Mouse (Mus musculus): ENCODE measurements at regions not wholly inside any gene's neighbourhood (a gene's known extent, or its start where the extent isn't known, plus 50 kb on each side); places are given as distances from the start of the nearest gene placed in this dataset.
A peak's percentile ranks its signal among the peaks of the same experiment; 100 is the strongest.

DNA sequence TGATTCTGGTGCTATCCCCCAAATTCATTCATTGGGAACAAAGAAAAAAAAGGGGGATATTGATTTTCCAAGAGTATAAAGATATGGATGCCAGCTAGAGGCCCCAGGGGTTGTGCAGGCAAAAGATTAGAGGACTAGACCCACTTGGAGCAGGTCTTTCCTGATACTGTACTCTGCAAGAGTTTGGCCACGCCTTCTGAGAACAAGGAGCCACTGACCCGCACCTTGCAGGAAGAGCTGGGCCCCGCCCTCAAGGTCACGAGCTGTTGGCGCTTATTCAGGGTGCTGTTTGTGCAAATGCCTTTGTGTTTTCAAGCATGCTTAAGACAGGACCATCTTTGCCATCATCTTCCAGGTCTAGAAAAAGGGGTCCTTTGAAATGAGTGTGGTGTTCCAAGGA, 54.5 kb upstream of the Slc7a1 start:
- no peaks in the 10 kb centered on the region for H3K4me1 ChIP-seq (replicated peaks)
- H3K4me2 ChIP-seq: no peak overlapping the region
- no peaks in the 10 kb centered on the region for H3K9me3 ChIP-seq (replicated peaks)
- H3K9ac ChIP-seq: no peak overlapping the region
- ATAC-seq (replicated peaks; ENCODE audit: insufficient number of reproducible peaks, insufficient read depth, low FRiP score, low read depth): no peak
- H3K27me3 ChIP-seq: peaks cover 4% of the 10 kb centered on the region; the same call in 1 of the 2 replicates
- H3K4me3 ChIP-seq: no peak overlapping the region
- H3K27ac ChIP-seq: no peak overlapping the region
- H3K36me3 ChIP-seq: no peaks in the 10 kb centered on the region
- WGBS: 69% methylated on average over 5 of the region's 5 CpGs

DNA sequence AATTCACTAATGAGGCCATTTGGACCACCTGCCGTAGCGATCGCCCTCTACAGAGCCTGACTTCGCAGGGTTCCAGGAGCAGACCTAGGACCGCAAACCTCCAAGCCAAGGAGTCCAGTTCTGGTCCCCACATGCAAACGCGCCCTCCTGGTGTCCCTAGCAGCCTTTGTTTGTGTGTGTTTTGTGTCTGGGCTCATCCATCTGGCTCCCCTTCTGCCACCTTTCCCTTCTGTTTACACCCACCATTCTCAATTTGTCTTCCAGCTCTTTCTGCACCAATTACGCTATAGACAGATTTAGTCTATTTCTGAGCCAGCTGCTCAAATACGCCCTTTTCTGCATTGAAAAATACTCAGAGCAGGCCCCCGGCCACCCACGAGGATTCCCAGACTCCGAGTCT, 54.1 kb upstream of the Slc7a1 start:
- H3K27ac ChIP-seq: no peak overlapping the region

DNA sequence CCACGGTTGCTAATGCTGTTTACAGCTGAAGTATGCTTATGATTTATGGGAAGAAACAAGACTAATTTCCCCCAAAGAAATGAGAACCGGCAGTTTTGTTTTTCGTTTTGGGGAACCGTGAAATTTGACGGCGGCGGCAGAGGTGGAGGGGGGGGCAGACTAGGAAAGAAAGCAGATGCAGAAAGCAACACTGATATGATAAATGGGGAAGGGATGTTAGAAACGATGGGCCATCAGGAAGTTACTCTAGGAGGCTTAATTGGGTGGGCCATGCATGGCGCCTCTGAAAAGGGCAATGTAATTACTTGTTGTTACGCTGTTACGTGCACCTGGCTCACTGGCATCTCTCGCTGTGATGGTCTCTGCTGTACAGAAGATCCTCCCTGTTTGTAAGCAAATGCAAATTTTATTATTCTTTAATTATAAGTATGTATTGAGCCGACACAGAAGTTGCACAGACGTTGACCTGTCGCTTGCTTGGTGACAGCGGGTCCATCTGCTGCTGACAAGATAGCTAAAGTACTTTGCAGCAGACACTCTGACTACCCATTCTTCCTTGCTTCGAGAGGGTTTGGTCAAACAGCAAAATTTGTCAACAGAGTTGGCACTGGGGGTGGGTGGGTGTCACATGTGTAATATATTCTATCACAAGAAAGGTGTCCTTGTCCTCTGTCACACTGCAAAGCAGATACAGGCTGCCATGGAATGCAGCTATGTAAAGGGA, 53.4 kb upstream of the Slc7a1 start:
- Histone ChIP-seq H3K36me3 (no peaks in the 10 kb centered on the region), H3K27me3 (peaks cover 4% of the 10 kb centered on the region; the same call in 1 of the 2 replicates), H3K4me3 (no peak overlapping the region), H3K27ac (no peak overlapping the region), H3K4me2 (no peak overlapping the region), H3K4me1 (replicated peaks) (no peaks in the 10 kb centered on the region), H3K9ac (no peak overlapping the region), H3K9me3 (replicated peaks) (no peaks in the 10 kb centered on the region)
- ATAC-seq (replicated peaks; ENCODE audit: insufficient number of reproducible peaks, insufficient read depth, low FRiP score, low read depth): no peak
- WGBS: 81% methylated on average over 17 of the region's 17 CpGs

More for the DNA sequence above, 54.1 kb upstream of the Slc7a1 start:
- Histone ChIP-seq H3K27me3 (peaks cover 4% of the 10 kb centered on the region; the same call in 1 of the 2 replicates), H3K36me3 (no peaks in the 10 kb centered on the region), H3K9me3 (replicated peaks) (no peaks in the 10 kb centered on the region), H3K4me3 (no peak overlapping the region), H3K4me2 (no peak overlapping the region), H3K9ac (no peak overlapping the region), H3K4me1 (replicated peaks) (no peaks in the 10 kb centered on the region)
- ATAC-seq (replicated peaks; ENCODE audit: insufficient number of reproducible peaks, insufficient read depth, low FRiP score, low read depth): no peak
- WGBS: 81% methylated on average over 12 of the region's 12 CpGs

DNA sequence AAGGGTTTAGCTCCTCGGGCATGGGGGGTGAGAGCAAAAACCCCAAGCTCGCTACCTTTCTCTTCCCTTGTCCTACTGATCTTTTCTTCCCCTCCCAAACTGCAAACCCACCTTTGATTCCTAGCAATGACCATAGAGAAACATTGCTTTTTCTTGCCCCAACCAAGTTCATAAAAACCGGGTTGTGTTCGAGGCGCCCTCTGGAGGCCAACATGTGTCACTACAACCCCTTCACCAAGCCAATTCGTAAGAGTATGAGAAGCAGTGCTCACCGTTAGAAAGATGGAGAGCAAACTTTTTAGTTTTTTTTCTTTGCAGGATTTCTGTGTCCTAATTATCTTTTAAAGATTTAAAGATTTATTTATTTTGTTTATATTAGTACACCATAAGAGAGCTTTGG, 52.1 kb upstream of the Slc7a1 start:
- H3K4me2 ChIP-seq: no peak overlapping the region
- no peaks in the 10 kb centered on the region for H3K9me3 ChIP-seq (replicated peaks)
- no peaks in the 10 kb centered on the region for H3K36me3 ChIP-seq
- no peaks in the 10 kb centered on the region for H3K4me1 ChIP-seq (replicated peaks)
- no peak overlapping the region for H3K9ac ChIP-seq
- no peak overlapping the region for H3K4me3 ChIP-seq
- 32% methylated on average over 7 of the region's 7 CpGs for WGBS
- ATAC-seq (replicated peaks; ENCODE audit: insufficient number of reproducible peaks, insufficient read depth, low FRiP score, low read depth): no peak
- peaks cover 4% of the 10 kb centered on the region; the same call in 1 of the 2 replicates for H3K27me3 ChIP-seq
- H3K27ac ChIP-seq: no peak overlapping the region

DNA sequence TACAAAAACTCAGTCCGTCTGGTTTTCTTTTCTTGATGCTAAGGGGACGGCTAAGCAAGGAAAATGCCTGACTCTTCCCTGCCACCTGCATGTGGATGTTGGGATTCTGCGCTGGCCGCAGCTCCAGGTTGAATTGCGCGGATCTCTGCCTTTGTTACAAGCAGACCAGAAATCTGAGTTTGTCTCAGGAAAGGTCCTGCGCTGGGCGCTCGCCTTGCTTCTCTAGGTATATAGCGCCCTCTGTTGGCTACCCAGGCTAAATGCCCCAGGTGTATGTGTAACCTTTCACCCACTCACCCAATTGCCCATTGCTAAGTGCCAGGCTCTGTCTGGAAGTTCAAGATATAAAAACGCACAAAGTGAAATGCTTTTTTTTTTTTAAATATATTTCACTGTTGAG, 51.2 kb upstream of the Slc7a1 start:
- no peak overlapping the region for H3K9ac ChIP-seq
- WGBS: 35% methylated on average over 11 of the region's 11 CpGs

More for the DNA sequence above, 51.2 kb upstream of the Slc7a1 start:
- Histone ChIP-seq H3K27ac (no peak overlapping the region), H3K4me3 (no peak overlapping the region), H3K4me2 (no peak overlapping the region), H3K36me3 (no peaks in the 10 kb centered on the region), H3K27me3 (peaks cover 4% of the 10 kb centered on the region; the same call in 1 of the 2 replicates), H3K4me1 (replicated peaks) (no peaks in the 10 kb centered on the region), H3K9me3 (replicated peaks) (no peaks in the 10 kb centered on the region)
- 0 out of 2 replicates have a peak, but pooled peaks have one; percentile 66 for ATAC-seq (replicated peaks; ENCODE audit: insufficient number of reproducible peaks, insufficient read depth, low FRiP score, low read depth)
